Mouse (Mus musculus): Measurements from ENCODE around the gene Sds.

Sds gene

DNA sequence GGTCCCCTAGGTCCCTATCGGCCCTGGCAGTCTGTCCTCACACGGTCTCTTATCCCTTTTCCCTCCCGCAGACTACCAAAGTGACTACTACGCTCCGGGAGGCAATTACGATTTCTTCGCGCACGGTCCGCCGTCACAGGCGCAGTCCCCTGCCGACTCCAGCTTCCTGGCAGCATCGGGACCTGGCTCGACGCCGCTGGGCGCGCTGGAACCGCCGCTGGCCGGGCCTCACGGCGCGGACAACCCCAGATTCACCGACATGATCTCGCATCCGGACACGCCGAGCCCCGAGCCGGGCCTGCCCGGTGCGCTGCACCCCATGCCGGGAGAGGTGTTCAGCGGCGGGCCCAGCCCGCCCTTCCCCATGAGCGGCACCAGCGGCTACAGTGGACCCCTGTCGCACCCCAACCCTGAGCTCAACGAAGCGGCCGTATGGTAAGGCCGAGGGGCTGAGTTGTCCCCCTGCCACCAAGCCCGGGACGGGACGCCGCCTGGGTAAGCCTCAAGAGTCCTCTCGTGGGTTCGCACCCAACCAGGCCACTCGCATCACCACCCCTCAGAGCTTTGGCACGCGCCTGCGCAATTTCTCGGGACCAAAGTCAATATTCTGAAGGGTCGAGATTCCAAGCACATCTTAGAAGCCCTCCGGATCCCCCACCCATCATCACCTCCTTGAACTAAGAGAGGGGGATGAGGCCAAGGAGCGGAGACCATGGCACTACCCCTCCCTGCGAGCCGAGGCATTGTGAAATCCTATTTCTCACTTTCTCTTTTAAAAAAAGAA, 36.2 kb upstream of the Sds start:
- in situ Hi-C loops (cut with MboI, MseI) = loop anchor here (10.0 kb wide), 1 partner anchor 265 kb away; no protein-coding TSS in a partner anchor

DNA sequence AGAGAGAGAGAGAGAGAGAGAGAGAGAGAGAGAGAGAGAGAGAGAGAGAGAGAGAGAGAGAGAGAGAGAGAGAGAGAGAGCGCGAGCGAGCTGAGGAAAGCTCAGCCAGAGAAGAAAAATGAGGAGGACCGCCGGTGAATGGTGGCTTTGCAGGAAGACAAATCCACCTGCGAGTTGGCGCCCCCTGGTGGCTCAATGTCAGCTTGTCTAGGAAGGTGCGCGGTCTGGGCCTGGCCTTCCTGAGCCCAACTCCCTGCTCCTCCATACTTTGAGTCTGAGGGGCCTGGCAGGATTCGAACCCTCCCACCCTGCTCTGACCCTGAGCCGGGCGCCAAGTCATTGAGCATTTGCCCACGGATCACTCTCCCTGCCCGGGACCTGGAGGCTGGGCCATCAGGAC, 35.6 kb upstream of the Sds start:
- in situ Hi-C loops (cut with MboI, MseI) = no loop called here

DNA sequence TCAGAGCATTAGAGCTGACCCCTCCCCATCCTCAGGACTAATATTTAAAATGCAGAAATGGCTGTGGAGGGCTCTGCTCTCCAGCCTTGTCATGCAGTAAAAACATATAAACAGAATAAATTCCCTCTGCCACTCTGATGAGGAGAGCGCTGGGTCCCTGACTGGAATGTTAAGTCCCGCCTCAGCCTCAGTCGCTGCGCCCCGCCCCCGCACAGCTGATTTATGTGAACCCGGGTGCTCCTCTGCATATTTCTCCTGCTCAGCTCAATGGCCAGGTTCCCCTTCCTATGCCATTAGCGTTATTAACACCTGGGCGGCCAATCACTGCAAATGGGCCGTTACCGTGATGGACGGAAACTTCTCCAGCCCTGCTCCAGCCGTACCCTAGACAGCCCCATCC, 29.0 kb upstream of the Sds start:
- in situ Hi-C loops (cut with MboI, MseI) = no loop called here

GRCm38 (mm10) chr5:120454756-120455337, 21.5 kb upstream of the Sds start:
- in situ Hi-C loops (cut with MboI, MseI) = no loop called here

- in situ Hi-C loops (cut with MboI, MseI) = no loop called here
These were observed 20.1 kb upstream of the Sds start for GRCm38 (mm10) chr5:120456253-120456652.

GRCm38 (mm10) chr5:120456841-120457554, 19.3 kb upstream of the Sds start:
- in situ Hi-C loops (cut with MboI, MseI) = no loop called here

GRCm38 (mm10) chr5:120457628-120458027, 18.7 kb upstream of the Sds start:
- in situ Hi-C loops (cut with MboI, MseI) = no loop called here

DNA sequence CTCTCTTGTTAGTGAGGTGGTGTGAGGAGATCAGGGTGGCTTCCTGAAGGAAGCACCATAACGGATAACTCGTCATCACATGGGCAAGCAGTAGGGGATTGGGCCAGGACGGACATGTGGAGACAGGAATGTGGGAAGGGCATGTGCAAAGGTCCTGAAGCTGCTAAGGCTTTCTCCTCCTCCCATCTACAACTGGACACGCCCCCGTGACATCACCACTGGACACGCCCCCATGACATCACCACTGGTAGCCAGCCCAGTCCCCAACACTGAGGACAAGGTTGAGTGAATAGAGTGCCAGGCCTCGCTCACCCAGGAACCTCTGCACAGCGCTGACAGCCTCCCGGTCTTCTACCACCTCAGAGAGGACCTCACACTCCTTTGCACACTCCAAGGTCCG, 17.2 kb upstream of the Sds start:
- in situ Hi-C loops (cut with MboI, MseI) = no loop called here

GRCm38 (mm10) chr5:120461902-120462301, 14.4 kb upstream of the Sds start:
- in situ Hi-C loops (cut with MboI, MseI) = no loop called here

DNA sequence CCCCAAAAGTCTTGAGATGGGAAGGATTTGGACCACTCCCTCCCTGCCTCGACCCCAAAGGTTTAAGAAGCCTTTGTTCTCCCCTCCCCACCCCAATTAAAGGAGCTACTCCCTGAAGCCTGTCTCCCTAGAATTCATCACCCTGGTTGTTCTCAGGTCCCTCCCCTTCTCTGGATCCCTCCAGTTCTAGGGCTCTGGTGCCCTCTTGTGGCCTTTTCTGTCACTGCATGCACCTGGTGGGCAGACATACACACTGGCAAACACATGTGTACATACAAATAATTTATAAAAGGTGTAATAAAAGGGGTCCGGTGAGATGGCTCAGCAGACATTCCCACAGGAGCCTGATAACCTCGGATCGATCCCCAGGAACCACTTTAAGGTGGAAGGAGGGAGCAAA, 12.0 kb upstream of the Sds start:
- in situ Hi-C loops (cut with MboI, MseI) = no loop called here

GRCm38 (mm10) chr5:120465062-120465461, 11.3 kb upstream of the Sds start:
- in situ Hi-C loops (cut with MboI, MseI) = no loop called here

DNA sequence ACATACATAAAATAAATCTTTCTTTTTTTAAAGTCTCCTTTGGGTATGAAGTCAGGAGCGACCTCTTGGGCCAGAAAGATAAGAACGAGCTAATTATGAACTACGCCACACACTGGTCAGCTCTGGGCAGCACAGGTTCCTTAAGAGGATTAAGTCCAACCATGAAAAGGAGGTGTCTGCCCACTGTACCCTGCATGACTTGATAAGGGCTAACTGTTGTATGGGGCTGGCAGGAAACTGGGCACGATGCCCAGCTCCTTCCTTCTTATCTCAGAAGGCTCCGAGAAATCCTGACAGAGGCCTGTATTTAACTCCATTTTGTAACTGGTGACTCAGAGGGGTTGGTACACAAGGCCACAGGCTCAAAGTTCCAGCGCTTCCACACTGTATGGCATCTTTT, 10.5 kb upstream of the Sds start:
- in situ Hi-C loops (cut with MboI, MseI) = no loop called here

- in situ Hi-C loops (cut with MboI, MseI) = no loop called here
These were observed 9.3 kb upstream of the Sds start for GRCm38 (mm10) chr5:120467026-120467425.

DNA sequence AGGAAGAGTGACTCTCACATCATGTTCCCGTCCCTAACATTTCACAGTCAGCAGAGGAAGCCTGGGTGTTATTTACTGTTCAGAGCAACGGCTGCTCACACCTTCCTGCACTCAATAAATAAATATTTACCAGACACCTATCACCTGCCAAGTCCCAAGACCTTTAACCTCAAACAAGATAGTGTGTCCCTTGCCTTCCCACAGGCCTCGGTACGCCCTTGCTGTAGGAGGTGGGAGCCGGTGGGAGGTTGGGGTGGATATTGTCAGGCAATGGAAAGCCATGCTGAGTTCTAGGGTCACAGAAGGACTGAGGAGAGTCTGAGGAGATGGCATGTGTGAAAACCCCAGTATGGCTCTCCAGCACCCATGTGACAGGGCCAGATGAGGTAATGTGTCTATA, 8.0 kb upstream of the Sds start:
- in situ Hi-C loops (cut with MboI, MseI) = no loop called here

- in situ Hi-C loops (cut with MboI, MseI) = no loop called here
These were observed 7.5 kb upstream of the Sds start for GRCm38 (mm10) chr5:120468830-120469229.

GRCm38 (mm10) chr5:120471538-120471937, 4.8 kb upstream of the Sds start:
- in situ Hi-C loops (cut with MboI, MseI) = no loop called here

DNA sequence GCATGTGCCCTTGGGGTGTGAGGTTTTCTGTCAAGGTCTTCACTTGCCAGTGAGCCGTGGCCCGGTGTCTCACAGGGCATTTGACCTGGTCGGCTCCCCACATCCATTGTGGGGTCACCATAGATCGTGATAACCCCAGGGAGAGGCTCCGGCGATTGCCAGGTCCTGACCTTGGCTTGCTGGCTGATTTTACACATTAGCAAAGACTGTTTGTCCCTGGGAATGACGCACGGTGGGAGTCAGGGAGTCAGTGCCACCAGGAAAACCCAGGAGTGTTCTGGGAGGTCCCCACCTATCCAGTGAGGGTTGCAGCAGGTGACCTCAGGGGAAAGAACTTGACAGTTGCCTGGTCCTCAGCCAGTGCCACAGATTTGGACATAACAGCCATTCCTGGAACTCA, 3.6 kb upstream of the Sds start, which contains the start of gene Sdsl:
TSS of gene Sdsl (minus strand) at position 41 of the 400 bp plus-strand sequence.
- in situ Hi-C loops (cut with MboI, MseI) = no loop called here

DNA sequence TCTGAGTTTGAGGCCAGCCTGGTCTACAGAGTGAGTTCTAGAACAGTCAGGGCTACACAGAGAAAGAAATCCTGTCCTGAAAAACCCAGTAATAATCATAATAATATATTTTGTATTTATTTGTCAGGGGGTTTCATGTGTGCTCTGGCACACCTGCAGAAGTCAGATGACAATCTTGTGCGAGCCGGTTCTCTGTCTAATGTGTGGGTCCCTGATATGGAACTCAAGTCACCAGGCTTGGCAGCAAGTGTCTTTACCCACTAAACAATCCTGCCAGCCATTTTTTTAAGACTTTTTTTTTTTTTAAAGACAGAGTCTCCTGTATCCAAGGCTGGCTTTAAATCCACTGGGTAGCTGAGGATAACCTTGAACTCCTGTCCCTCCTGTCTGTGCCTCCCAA, 3.0 kb upstream of the Sds start:
- in situ Hi-C loops (cut with MboI, MseI) = no loop called here

GRCm38 (mm10) chr5:120475861-120476260, 465 bp upstream of the Sds start:
- in situ Hi-C loops (cut with MboI, MseI) = no loop called here

DNA sequence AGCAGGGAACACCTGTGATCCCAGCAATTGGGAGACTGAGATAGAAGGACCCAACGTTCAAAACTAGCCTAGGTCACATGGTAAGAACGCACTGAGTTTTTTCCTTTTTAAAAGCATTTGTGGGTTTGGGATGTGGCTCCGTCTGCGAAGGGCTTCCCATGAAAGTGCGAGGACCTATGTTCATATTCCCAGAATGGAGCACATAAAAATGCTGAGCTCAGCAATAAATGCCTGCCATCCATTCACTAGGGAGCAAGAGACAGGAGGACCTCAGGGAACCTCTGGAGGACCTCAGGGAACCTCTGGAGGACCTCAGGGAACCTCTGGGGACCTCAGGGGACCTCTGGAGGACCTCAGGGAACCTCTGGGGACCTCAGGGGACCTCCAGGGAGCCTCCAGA, 1.7 kb downstream of the Sds start:
- in situ Hi-C loops (cut with MboI, MseI) = no loop called here

DNA sequence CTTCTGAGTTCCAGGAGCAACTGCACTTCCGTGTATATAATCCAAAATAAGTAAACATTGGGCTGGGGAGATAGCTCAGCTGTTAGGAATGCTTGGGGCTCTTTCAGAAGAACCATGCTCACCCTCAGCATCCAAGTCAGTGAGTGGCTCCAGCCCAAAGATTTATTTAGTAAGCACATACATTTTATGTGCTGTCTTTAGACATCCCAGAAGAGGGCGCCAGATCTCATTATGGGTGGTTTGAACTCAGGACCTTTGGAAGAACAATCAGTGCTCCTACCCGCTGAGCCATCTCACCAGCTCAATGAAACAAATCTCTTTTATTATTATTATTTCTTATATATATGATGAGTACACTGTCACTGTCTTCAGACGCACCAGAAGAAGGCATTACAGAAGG, 3.2 kb downstream of the Sds start:
- in situ Hi-C loops (cut with MboI, MseI) = no loop called here

- in situ Hi-C loops (cut with MboI, MseI) = no loop called here
These were observed 4.9 kb downstream of the Sds start for GRCm38 (mm10) chr5:120481205-120481604.

DNA sequence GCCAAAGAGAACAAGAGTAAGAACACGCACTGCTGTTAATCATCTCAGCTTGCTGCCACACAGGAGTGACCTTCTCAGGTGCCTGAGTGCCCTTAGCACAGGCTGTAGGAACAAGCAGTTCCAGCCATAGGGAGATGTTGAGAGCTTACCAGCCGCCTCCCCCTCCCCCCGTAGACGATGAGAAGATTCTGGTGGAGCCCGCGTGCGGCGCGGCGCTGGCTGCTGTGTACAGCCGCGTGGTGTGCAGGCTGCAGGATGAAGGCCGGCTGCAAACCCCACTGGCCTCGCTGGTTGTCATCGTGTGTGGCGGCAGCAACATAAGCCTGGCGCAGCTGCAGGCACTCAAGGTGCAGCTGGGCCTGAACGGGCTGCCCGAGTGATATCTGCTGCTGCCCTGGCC, 7.1 kb downstream of the Sds start:
- in situ Hi-C loops (cut with MboI, MseI) = no loop called here
